Mouse (Mus musculus): ENCODE results near the gene Sod1. TPM values are rescaled to one million over a fixed set of nuclear protein-coding genes. Genes with fewer than 3 reads are reported as not detected.

Gene Sod1
- polyA plus RNA-seq, 1 experiment from 2014 or later, result 1,253 TPM

Other genes starting within 250 kb of the Sod1 start
- gene Tiam1, start 77.0 kb upstream of the Sod1 start, polyA plus RNA-seq (2016; fragmentation: Nextera tagmentation; extraction: Ambion mirVana), result 18.4 and 21.4 TPM in 2 replicates
- gene Scaf4, start 63.7 kb downstream of the Sod1 start, polyA plus RNA-seq (2016; fragmentation: Nextera tagmentation; extraction: Ambion mirVana), result 30.9 and 36.0 TPM in 2 replicates
- gene Hunk, start 165.3 kb downstream of the Sod1 start, polyA plus RNA-seq (2016; fragmentation: Nextera tagmentation; extraction: Ambion mirVana), result 13.7 and 14.9 TPM in 2 replicates